ENCODE assay signal across 7 mouse cellular contexts in genomic region chr17:56626260-56626659, GRCm38 (mm10). TPM values are rescaled to one million over a fixed set of nuclear protein-coding genes. Genes with fewer than 3 reads are reported as not detected.
A peak's percentile ranks its signal among the peaks of the same experiment; 100 is the strongest.
DNase-seq lines count a peak whose midpoint lies in the region; ATAC-seq and TF ChIP-seq lines count a peak whose summit lies in the region.

No protein-coding gene starts in this region.

- no peaks in the 10 kb centered on the region for H3K27me3 ChIP-seq in neural tube, embryonic 11.5 days (ENCODE audit: control insufficient read depth, insufficient read depth, low read length)
- no peaks in the 10 kb centered on the region for H3K27me3 ChIP-seq in embryonic facial prominence, embryonic 14.5 days (replicated peaks; ENCODE audit: control insufficient read depth, insufficient read depth, low read length)
- no peaks in the 10 kb centered on the region for H3K27me3 ChIP-seq in limb, embryonic 10.5 days (ENCODE audit: low read depth, poor library complexity, severe bottlenecking)

- no peak for TF ChIP-seq CTCF in olfactory bulb, adult 2 months (IDR thresholded peaks at IDR 0.05; ENCODE audit: insufficient read depth, low read depth, low read length)

- peaks cover 13% of the 10 kb centered on the region for H3K4me1 ChIP-seq in neural tube, embryonic 11.5 days (ENCODE audit: control insufficient read depth, insufficient read depth, low read length)
- H3K4me1 ChIP-seq in embryonic facial prominence, embryonic 14.5 days (ENCODE audit: control insufficient read depth, insufficient read depth, low read length) = peaks cover 7% of the 10 kb centered on the region; the same call in 1 of the 2 replicates
- peaks cover 29% of the 10 kb centered on the region for H3K4me1 ChIP-seq in limb, embryonic 10.5 days
- peaks cover 12% of the 10 kb centered on the region for H3K4me1 ChIP-seq in olfactory bulb, adult 2 months (ENCODE audit: control insufficient read depth, insufficient read depth, low read length)

- TF ChIP-seq POLR2A in olfactory bulb, adult 2 months (IDR thresholded peaks at IDR 0.05; ENCODE audit: insufficient read depth, low read depth, low read length) = no peak

- no peak for ATAC-seq in neural tube, embryonic 11.5 days (ENCODE audit: insufficient read depth, low FRiP score, low TSS enrichment)
- ATAC-seq in embryonic facial prominence, embryonic 14.5 days (ENCODE audit: low read depth) = peak; percentile 13; the same call in 1 of the 2 replicates

- peak overlapping the region; percentile 83 for H3K9ac ChIP-seq in neural tube, embryonic 11.5 days (ENCODE audit: low read length)
- H3K9ac ChIP-seq in embryonic facial prominence, embryonic 14.5 days (ENCODE audit: low read depth, low read length) = peak overlapping the region; percentile 91

- H3K27ac ChIP-seq in neural tube, embryonic 11.5 days (ENCODE audit: low read depth, low read length) = 0 out of 2 replicates have a peak overlapping the region, but pooled peaks have one; percentile 56
- H3K27ac ChIP-seq in embryonic facial prominence, embryonic 14.5 days (replicated peaks; ENCODE audit: low read depth, low read length) = peak overlapping the region; percentile 74; the same call in 1 of the 2 replicates
- H3K27ac ChIP-seq in limb, embryonic 10.5 days = peak overlapping the region; percentile 88
- H3K27ac ChIP-seq in olfactory bulb, adult 2 months (ENCODE audit: insufficient read depth, low read depth, low read length) = no peak overlapping the region

- peak overlapping the region; percentile 91 for H3K4me3 ChIP-seq in neural tube, embryonic 11.5 days (ENCODE audit: low read depth, low read length)
- H3K4me3 ChIP-seq in embryonic facial prominence, embryonic 14.5 days (ENCODE audit: low read depth, low read length) = peak overlapping the region; percentile 97
- H3K4me3 ChIP-seq in limb, embryonic 10.5 days = peak overlapping the region; percentile 98
- H3K4me3 ChIP-seq in olfactory bulb, adult 2 months (ENCODE audit: insufficient read depth, low read depth, low read length) = peak overlapping the region; percentile 77

- H3K4me2 ChIP-seq in neural tube, embryonic 11.5 days (ENCODE audit: low read depth) = peak overlapping the region; percentile 95
- peak overlapping the region; percentile 96 for H3K4me2 ChIP-seq in embryonic facial prominence, embryonic 14.5 days (ENCODE audit: low read depth, low read length)

- 2% methylated on average over 32 of the region's 32 CpGs for WGBS in neural tube, embryonic 11.5 days
- WGBS in embryonic facial prominence, embryonic 14.5 days = 1% methylated on average over 21 of the region's 32 CpGs
- WGBS in limb, embryonic 10.5 days = under 1% methylated on average over 31 of the region's 32 CpGs
- WGBS in olfactory bulb, adult 2 months = under 1% methylated on average over 32 of the region's 32 CpGs

- H3K9me3 ChIP-seq in neural tube, embryonic 11.5 days (ENCODE audit: control insufficient read depth, low read length) = no peaks in the 10 kb centered on the region
- H3K9me3 ChIP-seq in embryonic facial prominence, embryonic 14.5 days (ENCODE audit: control insufficient read depth, low read length) = no peaks in the 10 kb centered on the region
- H3K9me3 ChIP-seq in limb, embryonic 10.5 days (replicated peaks) = no peaks in the 10 kb centered on the region

- no peak for DNase-seq in neural tube, embryonic 11.5 days (ENCODE audit: low spot score)
- DNase-seq in neural tube, embryonic 10.5 days (ENCODE audit: extremely low spot score, low spot score) = no peak
- DNase-seq in embryonic facial prominence, embryonic 14.5 days (ENCODE audit: low spot score) = no peak
- no peak for DNase-seq in limb, embryonic 10.5 days (ENCODE audit: low spot score)
- no peak for DNase-seq in layer of hippocampus, adult 9-11 months
- DNase-seq in cerebellum, postnatal 25 days = no peak

- peaks cover 7% of the 10 kb centered on the region for H3K36me3 ChIP-seq in neural tube, embryonic 11.5 days (ENCODE audit: control insufficient read depth, insufficient read depth, low read length)
- H3K36me3 ChIP-seq in embryonic facial prominence, embryonic 14.5 days (ENCODE audit: control insufficient read depth, insufficient read depth, low read length) = peaks cover 37% of the 10 kb centered on the region
- peaks cover 42% of the 10 kb centered on the region for H3K36me3 ChIP-seq in limb, embryonic 10.5 days

RNA-seq across cellular contexts. Expression of gene Lonp1, which starts 0.4 kb away (rescaled TPM):
- 56.0 and 56.3 TPM in 2 replicates for polyA plus RNA-seq in neural tube, embryonic 11.5 days (2014; fragmentation: Nextera tagmentation; extraction: Ambion mirVana)
- polyA plus RNA-seq in embryonic facial prominence, embryonic 14.5 days (2014; fragmentation: Nextera tagmentation; extraction: Ambion mirVana) = 44.0 and 51.8 TPM in 2 replicates
- polyA plus RNA-seq in limb, embryonic 10.5 days (2016; fragmentation: Nextera tagmentation; extraction: Ambion mirVana) = 67.7 and 73.2 TPM in 2 replicates
- polyA plus RNA-seq in olfactory bulb, adult 2 months (2012; ENCODE audit: insufficient read depth, insufficient read length, low replicate concordance, missing spikeins) = not detected in 2 replicates

RNA-seq across cellular contexts. Expression of gene Catsperd, which starts 1.7 kb away (rescaled TPM):
- 0.54 and 0.92 TPM in 2 replicates for polyA plus RNA-seq in neural tube, embryonic 11.5 days (2014; fragmentation: Nextera tagmentation; extraction: Ambion mirVana)
- polyA plus RNA-seq in embryonic facial prominence, embryonic 14.5 days (2014; fragmentation: Nextera tagmentation; extraction: Ambion mirVana) = 0.24 and 0.31 TPM in 2 replicates
- 0.54 and 1.0 TPM in 2 replicates for polyA plus RNA-seq in limb, embryonic 10.5 days (2016; fragmentation: Nextera tagmentation; extraction: Ambion mirVana)
- polyA plus RNA-seq in olfactory bulb, adult 2 months (2012; ENCODE audit: insufficient read depth, insufficient read length, low replicate concordance, missing spikeins) = not detected in 2 replicates

RNA-seq across cellular contexts. Expression of gene Rpl36, which starts 13.0 kb away (rescaled TPM):
- 1,299 and 1,352 TPM in 2 replicates for polyA plus RNA-seq in neural tube, embryonic 11.5 days (2014; fragmentation: Nextera tagmentation; extraction: Ambion mirVana)
- polyA plus RNA-seq in embryonic facial prominence, embryonic 14.5 days (2014; fragmentation: Nextera tagmentation; extraction: Ambion mirVana) = 2,068 and 2,222 TPM in 2 replicates
- polyA plus RNA-seq in limb, embryonic 10.5 days (2016; fragmentation: Nextera tagmentation; extraction: Ambion mirVana) = 1,560 and 1,788 TPM in 2 replicates
- not detected in 2 replicates for polyA plus RNA-seq in olfactory bulb, adult 2 months (2012; ENCODE audit: insufficient read depth, insufficient read length, low replicate concordance, missing spikeins)

RNA-seq across cellular contexts. Expression of gene 2410015M20Rik, which starts 16.7 kb away (rescaled TPM):
- polyA plus RNA-seq in neural tube, embryonic 11.5 days (2014; fragmentation: Nextera tagmentation; extraction: Ambion mirVana) = 178 and 203 TPM in 2 replicates
- polyA plus RNA-seq in embryonic facial prominence, embryonic 14.5 days (2014; fragmentation: Nextera tagmentation; extraction: Ambion mirVana) = 271 and 281 TPM in 2 replicates
- polyA plus RNA-seq in limb, embryonic 10.5 days (2016; fragmentation: Nextera tagmentation; extraction: Ambion mirVana) = 205 and 206 TPM in 2 replicates
- polyA plus RNA-seq in olfactory bulb, adult 2 months (2012; ENCODE audit: insufficient read depth, insufficient read length, low replicate concordance, missing spikeins) = not detected in 2 replicates

RNA-seq across cellular contexts. Expression of gene Safb, which starts 41.6 kb away (rescaled TPM):
- polyA plus RNA-seq in neural tube, embryonic 11.5 days (2014; fragmentation: Nextera tagmentation; extraction: Ambion mirVana) = 114 and 120 TPM in 2 replicates
- 62.9 and 68.2 TPM in 2 replicates for polyA plus RNA-seq in embryonic facial prominence, embryonic 14.5 days (2014; fragmentation: Nextera tagmentation; extraction: Ambion mirVana)
- 161 and 183 TPM in 2 replicates for polyA plus RNA-seq in limb, embryonic 10.5 days (2016; fragmentation: Nextera tagmentation; extraction: Ambion mirVana)
- 696 TPM in 1 of 2 replicates, not detected in the other for polyA plus RNA-seq in olfactory bulb, adult 2 months (2012; ENCODE audit: insufficient read depth, insufficient read length, low replicate concordance, missing spikeins)

Comparison
In these comparisons a context has a peak if more than half of its experiments do, and no peak if none do; other contexts are left out.
1. RNA of gene Lonp1, which starts 0.4 kb away (polyA plus RNA-seq): 67.7 to 73.2 TPM in limb, embryonic 10.5 days, 56.0 to 56.3 TPM in neural tube, embryonic 11.5 days and 44.0 to 51.8 TPM in embryonic facial prominence, embryonic 14.5 days; not detected in olfactory bulb, adult 2 months; every median in the first group is over 10 times any median in the second.
2. Peak in every context shown above with its lines, with median percentiles within 50 percentile points of each other: H3K4me3 ChIP-seq.